Mouse (Mus musculus) kidney, embryonic 14.5 days (tissue): ENCODE measurements around the gene Scin. TPM values are rescaled to one million over a fixed set of nuclear protein-coding genes. Genes with fewer than 3 reads are reported as not detected.

Source experiments
- ATAC-seq: fragments of 200-750 bp; cut with Nextera tagmentation; 2 replicates; pipeline ENCODE4 v1.8.0; 2017; ENCODE audit warnings: moderate number of reproducible peaks, mild to moderate bottlenecking, moderate TSS enrichment, moderate library complexity; ENCODE audit not compliant: low FRiP score, low TSS enrichment
- H3K27ac ChIP-seq: fragments of 300-500 bp; sonication (generic); 2 replicates; pipeline ENCODE4 v1.5.1; 2014; ENCODE audit warnings: low read depth, mild to moderate bottlenecking, low read length, moderate library complexity, mixed read lengths
- H3K27me3 ChIP-seq: fragments of 300-500 bp; sonication (generic); 2 replicates; pipeline ENCODE4 v1.6.1; 2014; ENCODE audit warnings: mild to moderate bottlenecking, low read length; ENCODE audit not compliant: control insufficient read depth, insufficient read depth
- H3K36me3 ChIP-seq: fragments of 300-500 bp; sonication (generic); 2 replicates; pipeline ENCODE4 v1.6.1; 2014; ENCODE audit warnings: low read length, mixed read lengths; ENCODE audit not compliant: control insufficient read depth, insufficient read depth
- H3K4me1 ChIP-seq: fragments of 300-500 bp; sonication (generic); 2 replicates; pipeline ENCODE4 v1.6.1; 2014; ENCODE audit warnings: low read length, mixed read lengths; ENCODE audit not compliant: control insufficient read depth, insufficient read depth
- H3K4me2 ChIP-seq: fragments of 300-500 bp; sonication (generic); replicated peaks from 2 replicates; pipeline ENCODE4 v1.6.1; 2014; ENCODE audit warnings: low read depth, mild to moderate bottlenecking, low read length
- H3K4me3 ChIP-seq: fragments of 300-500 bp; sonication (generic); 2 replicates; pipeline ENCODE4 v1.5.1; 2014; ENCODE audit warnings: mild to moderate bottlenecking, low read length
- H3K9ac ChIP-seq: fragments of 300-500 bp; sonication (generic); 2 replicates; pipeline ENCODE4 v1.6.1; 2014; ENCODE audit warnings: low read depth, mild to moderate bottlenecking, low read length, moderate library complexity
- H3K9me3 ChIP-seq: fragments of 300-500 bp; sonication (generic); 2 replicates; pipeline ENCODE4 v1.6.1; 2016; ENCODE audit warnings: low read length; ENCODE audit not compliant: control insufficient read depth
- WGBS: fragments of 180-500 bp; shearing (Covaris S2); extraction: QIAGEN DNeasy Blood & Tissue Kit; methylation state at CpG from one replicate; pipeline ENCODE4 v1.1.7; 2014; 5-methylcytosine and 5-hydroxymethylcytosine counted together
- polyA plus RNA-seq: library from polyadenylated mRNA; unstranded; fragments of >200 nt; fragmentation: Nextera tagmentation; extraction: Ambion mirVana; gene quantifications from 2 replicates; pipeline ENCODE4 v1.2.1, GENCODE M21; 2014

Scin gene
- polyA plus RNA-seq, 1 experiment from 2014 or later, result 8.4 TPM

GRCm38 (mm10) chr12:40152353-40153069 lies 18.5 kb upstream of the Scin start:
- Histone ChIP-seq H3K9ac (no peak overlapping the region), H3K4me3 (no peak overlapping the region), H3K27ac (no peak overlapping the region), H3K36me3 (no peaks in the 10 kb centered on the region), H3K27me3 (no peaks in the 10 kb centered on the region), H3K4me1 (no peaks in the 10 kb centered on the region), H3K9me3 (no peaks in the 10 kb centered on the region), H3K4me2 (no peak overlapping the region)
- 72% methylated on average over 8 of the region's 8 CpGs for WGBS
- no peak for ATAC-seq

DNA sequence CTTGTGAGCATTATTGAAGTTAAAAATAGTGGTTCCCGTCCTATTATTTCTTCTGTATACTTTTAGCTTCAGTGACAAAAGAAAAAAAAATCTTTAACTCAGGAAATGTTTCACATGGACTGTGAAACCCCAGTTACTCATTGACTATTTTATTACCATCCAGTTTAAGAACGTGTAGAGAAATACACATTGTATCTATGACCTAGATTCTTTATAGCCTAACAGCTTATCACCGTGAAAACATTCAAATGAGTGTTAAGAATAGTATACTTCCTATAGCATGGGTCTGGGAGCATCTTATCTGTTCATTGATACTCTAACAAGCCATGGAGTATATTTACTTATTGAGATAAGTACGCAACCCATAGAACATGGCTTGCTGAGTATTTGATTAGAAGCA lies 13.3 kb upstream of the Scin start:
- Histone ChIP-seq H3K9ac (no peak overlapping the region), H3K9me3 (no peaks in the 10 kb centered on the region), H3K36me3 (no peaks in the 10 kb centered on the region), H3K4me1 (no peaks in the 10 kb centered on the region), H3K27me3 (no peaks in the 10 kb centered on the region), H3K27ac (no peak overlapping the region), H3K4me3 (no peak overlapping the region), H3K4me2 (no peak overlapping the region)
- ATAC-seq, result no peak
- 59% methylated on average over 4 of the region's 4 CpGs for WGBS

DNA sequence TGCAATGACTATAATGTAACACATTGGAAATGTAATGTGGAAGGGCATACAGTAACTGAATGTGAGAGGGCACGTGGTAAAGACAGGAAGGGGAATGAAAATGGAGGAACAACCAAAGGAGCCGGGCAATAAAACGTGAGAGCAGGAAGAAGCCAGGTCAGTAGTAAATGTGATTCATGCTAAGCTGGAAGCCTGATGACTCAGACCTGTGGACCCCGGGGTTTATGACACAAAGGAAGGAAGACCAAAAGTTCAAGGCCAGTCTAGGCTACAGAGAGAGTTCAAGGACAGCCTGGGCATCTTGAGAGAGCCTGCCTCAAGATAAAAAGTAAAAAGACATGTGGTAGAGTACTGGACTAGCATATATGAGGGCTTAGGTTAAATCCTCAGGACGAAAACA lies 12.5 kb upstream of the Scin start:
- no peaks in the 10 kb centered on the region for H3K36me3 ChIP-seq
- H3K27ac ChIP-seq, result no peak overlapping the region
- no peak overlapping the region for H3K9ac ChIP-seq
- no peak for ATAC-seq
- WGBS, result 58% methylated on average over 5 of the region's 5 CpGs
- H3K4me3 ChIP-seq, result no peak overlapping the region
- H3K4me2 ChIP-seq, result no peak overlapping the region
- H3K9me3 ChIP-seq, result no peaks in the 10 kb centered on the region
- H3K27me3 ChIP-seq, result no peaks in the 10 kb centered on the region
- no peaks in the 10 kb centered on the region for H3K4me1 ChIP-seq

- no peak overlapping the region for H3K4me3 ChIP-seq
- H3K36me3 ChIP-seq, result no peaks in the 10 kb centered on the region
- no peak overlapping the region for H3K27ac ChIP-seq
- H3K27me3 ChIP-seq, result no peaks in the 10 kb centered on the region
- H3K4me2 ChIP-seq, result no peak overlapping the region
- no peaks in the 10 kb centered on the region for H3K9me3 ChIP-seq
- no peaks in the 10 kb centered on the region for H3K4me1 ChIP-seq
- H3K9ac ChIP-seq, result no peak overlapping the region
- WGBS, result 71% methylated on average over 5 of the region's 5 CpGs
- ATAC-seq, result no peak
Measured at GRCm38 (mm10) chr12:40140706-40141105, 6.7 kb upstream of the Scin start.

- Histone ChIP-seq H3K27me3 (no peaks in the 10 kb centered on the region), H3K4me2 (no peak overlapping the region), H3K4me1 (no peaks in the 10 kb centered on the region), H3K27ac (no peak overlapping the region), H3K9ac (no peak overlapping the region), H3K4me3 (no peak overlapping the region), H3K9me3 (no peaks in the 10 kb centered on the region), H3K36me3 (no peaks in the 10 kb centered on the region)
- WGBS, result 69% methylated on average over 8 of the region's 8 CpGs
- 0 out of 2 replicates have a peak, but pooled peaks have one; percentile 20 for ATAC-seq
Measured at GRCm38 (mm10) chr12:40139484-40140245, 5.6 kb upstream of the Scin start.

- no peak for ATAC-seq
- peak overlapping the region; percentile 51 for H3K4me3 ChIP-seq
- H3K9me3 ChIP-seq, result no peaks in the 10 kb centered on the region
- no peak overlapping the region for H3K9ac ChIP-seq
- no peak overlapping the region for H3K27ac ChIP-seq
- WGBS, result 43% methylated on average over 11 of the region's 11 CpGs
- peaks cover 18% of the 10 kb centered on the region for H3K27me3 ChIP-seq
- 0 out of 2 replicates have a peak, but pooled peaks cover 3% of the 10 kb centered on the region for H3K4me1 ChIP-seq
- H3K36me3 ChIP-seq, result no peaks in the 10 kb centered on the region
- H3K4me2 ChIP-seq, result peak overlapping the region; percentile 81
Measured at GRCm38 (mm10) chr12:40134529-40134928, 501 bp upstream of the Scin start.

DNA sequence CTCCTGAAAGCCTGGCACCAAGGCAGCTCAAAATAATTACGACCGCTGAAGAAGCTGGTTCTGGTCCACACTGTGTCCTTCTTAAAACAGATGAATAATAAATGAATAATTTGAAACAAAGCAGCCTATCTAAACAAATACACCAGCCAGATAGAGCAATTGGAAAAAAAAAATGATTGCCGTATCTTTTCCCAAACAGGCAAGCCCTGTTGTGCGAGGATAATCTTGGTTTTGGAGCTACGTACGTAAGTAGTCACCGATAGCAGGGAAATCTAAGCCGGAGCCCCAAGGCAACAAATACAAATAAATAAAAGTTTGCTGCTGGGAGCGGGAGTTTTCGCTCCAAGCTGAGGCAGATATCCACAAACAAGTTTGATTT lies 845 bp downstream of the Scin start:
- peak overlapping the region; percentile 42; the same call in 1 of the 2 replicates for H3K9ac ChIP-seq
- H3K27ac ChIP-seq, result no peak overlapping the region
- ATAC-seq, result no peak
- peak overlapping the region; percentile 51 for H3K4me3 ChIP-seq
- H3K4me2 ChIP-seq, result peak overlapping the region; percentile 81
- no peaks in the 10 kb centered on the region for H3K9me3 ChIP-seq
- H3K4me1 ChIP-seq, result 0 out of 2 replicates have a peak, but pooled peaks cover 3% of the 10 kb centered on the region
- WGBS, result 17% methylated on average over 10 of the region's 10 CpGs
- no peaks in the 10 kb centered on the region for H3K36me3 ChIP-seq
- peaks cover 18% of the 10 kb centered on the region for H3K27me3 ChIP-seq

DNA sequence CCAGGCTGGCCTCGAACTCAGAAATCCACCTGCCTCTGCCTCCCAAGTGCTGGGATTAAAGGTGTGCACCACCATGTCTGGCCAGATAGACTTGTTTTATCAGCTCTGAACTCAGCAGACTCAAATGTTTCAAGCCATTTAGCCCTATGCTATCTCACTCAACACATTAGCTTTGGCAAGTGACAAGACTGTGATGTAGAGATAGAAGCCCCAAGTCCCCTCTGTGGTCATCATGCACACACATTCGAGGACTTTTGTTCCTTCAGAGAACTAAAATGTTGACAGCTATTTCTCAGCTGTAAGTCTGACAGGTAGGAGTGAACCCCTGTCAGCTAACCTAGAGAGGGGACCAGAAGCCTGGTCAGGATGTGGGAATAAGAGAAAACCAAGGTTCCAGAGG lies 15.2 kb downstream of the Scin start:
- 86% methylated on average over 2 of the region's 2 CpGs for WGBS
- Histone ChIP-seq H3K4me3 (no peak overlapping the region), H3K4me2 (no peak overlapping the region), H3K9me3 (no peaks in the 10 kb centered on the region), H3K9ac (no peak overlapping the region), H3K27ac (no peak overlapping the region), H3K36me3 (no peaks in the 10 kb centered on the region), H3K27me3 (no peaks in the 10 kb centered on the region), H3K4me1 (no peaks in the 10 kb centered on the region)
- ATAC-seq, result no peak

DNA sequence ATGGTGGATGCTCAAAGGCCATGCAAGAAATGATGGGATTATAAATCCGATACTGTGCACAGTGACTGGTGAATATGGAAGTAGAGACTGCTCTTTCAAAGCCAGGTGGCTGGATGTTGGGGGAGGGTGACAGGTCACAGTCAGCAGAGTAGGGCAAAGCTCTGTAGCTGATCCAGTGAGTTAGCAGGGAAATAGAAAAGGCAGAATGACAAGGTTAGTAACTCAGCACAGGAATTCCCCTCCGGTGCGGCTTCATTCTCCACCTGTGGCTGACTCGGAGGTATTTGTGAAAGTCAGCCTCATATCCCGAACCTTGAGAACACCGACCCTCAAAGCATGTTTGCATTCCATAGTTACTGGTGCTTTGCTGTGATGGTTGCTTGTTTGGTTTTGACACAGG lies 17.0 kb downstream of the Scin start:
- Histone ChIP-seq H3K9me3 (no peaks in the 10 kb centered on the region), H3K36me3 (no peaks in the 10 kb centered on the region), H3K9ac (no peak overlapping the region), H3K4me3 (no peak overlapping the region), H3K27me3 (no peaks in the 10 kb centered on the region), H3K4me2 (no peak overlapping the region), H3K4me1 (no peaks in the 10 kb centered on the region), H3K27ac (no peak overlapping the region)
- 0 out of 2 replicates have a peak, but pooled peaks have one; percentile 49 for ATAC-seq
- 82% methylated on average over 6 of the region's 6 CpGs for WGBS
